Mouse (Mus musculus) kidney, postnatal 4 days (tissue): ENCODE measurements around the gene Clptm1l.

Source experiments
- DNase-seq, 2 experiments: peaks; one replicate each; pipeline ENCODE4 v3.0.0; 2021; ENCODE audit warnings: mixed read lengths in 2 of 2

Clptm1l gene

DNA sequence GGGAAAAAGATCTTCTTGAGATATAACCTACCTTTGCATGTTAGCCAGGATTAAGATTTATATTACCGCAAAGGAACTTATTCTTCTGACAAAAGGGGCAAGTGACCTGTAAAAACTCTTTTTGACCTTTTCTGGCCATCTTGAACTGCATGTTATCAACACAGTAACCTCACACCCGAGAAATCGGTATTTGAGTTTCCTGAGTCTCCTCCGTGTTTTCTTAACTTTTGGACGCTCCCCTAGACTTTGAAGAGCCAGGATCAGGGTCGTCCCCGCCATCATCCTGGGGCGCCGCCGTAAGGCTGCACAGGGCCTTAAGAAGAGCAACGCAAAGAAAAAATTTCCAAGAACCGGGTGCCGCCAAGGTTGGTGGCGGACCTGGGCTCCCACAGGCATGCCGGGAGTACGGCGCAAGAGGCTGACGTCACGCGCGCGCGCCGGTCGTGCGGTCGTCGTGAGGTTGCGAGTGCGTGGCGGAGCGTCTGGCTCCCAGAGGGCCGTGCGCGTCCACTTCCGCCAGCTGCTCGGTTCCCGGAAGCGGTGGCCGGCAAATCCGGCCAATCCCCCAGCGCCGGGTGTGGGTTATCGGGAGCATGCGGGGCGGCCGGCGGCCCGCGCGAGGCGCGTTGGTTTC is at the start of gene Clptm1l:
Gene Clptm1l, plus strand, starts transcription at position 485 of the 634 bp plus-strand sequence.
- DNase-seq, result peak; percentile 98 to 99

DNA sequence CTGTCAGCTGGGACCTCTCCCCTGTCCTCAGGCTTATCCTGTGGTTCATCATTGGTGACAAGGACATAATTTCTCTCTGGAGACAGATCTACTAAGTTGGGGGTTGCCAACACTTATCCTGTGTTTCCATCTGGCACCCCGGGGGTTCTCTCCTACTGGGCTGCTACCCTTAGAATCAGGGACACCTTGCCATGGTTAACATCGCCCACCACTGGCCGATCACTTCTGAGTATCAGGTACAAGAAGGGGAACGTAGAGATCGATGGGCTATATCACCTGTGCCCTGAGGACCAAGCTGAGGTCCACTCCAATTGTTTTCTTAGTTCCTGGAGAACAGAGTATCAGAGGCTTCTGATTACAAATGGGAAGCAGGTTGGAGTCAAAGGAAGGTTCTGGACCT is 39.6 kb upstream of the Clptm1l start:
- DNase-seq, result no peak

DNA sequence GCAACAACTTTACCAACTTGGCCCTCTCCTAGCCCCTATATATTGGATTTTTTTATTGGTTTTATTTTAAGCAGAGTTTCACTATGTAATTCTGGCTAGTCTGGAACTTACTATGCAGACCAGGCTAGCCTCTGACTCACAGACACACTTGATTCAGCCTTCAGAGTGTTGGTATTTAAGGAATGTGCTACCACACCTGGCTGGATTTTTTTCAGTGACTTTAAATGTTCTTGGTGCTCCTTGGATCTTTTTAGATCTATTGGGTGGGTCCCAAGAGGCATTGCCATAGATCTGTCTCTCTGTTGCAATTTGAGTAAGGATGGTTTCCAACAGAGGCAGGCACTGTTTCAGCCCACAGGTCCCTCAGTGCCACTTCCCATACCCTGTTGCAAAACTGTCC is 28.8 kb upstream of the Clptm1l start:
- no peak for DNase-seq

DNA sequence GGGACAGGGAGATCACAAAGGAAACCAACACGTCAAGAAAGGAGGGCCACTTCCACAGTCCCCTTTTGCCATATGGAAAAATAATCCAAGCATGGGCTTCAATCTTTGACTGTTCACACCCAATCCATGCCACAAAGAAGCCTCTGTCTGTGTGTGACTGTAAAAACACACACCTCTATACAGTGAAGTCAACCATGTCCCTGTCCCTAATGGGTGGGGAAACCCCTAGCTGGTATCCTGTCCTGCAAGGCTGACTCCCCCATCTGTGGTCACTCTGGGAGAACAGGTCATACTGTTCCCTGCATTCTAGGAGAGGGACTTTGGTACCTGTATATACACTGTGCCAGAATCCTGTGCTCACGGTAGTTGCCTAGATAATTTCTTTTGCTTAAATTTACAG is 26.5 kb upstream of the Clptm1l start:
- peak in 1 of 2 experiments; percentile 2 for DNase-seq

DNA sequence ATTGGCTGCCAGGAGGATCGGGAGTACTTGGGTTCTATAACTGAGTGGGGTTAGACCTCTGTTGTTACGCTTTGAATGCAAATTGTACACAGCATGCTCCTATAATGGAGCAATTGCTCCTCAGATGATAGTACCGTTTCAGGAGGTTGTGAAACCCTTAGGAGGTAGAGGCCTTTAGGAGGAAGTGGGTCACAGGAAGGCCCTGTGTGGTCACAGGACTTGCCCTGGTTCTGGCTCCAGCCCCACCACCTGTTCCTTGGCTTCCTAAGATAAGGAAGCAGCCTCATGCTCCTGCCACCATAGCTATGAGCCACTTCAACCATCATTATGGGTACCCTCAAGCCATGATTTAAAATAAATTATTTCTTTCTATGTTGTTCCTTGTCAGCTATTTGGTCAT is 12.3 kb upstream of the Clptm1l start:
- DNase-seq, result no peak

DNA sequence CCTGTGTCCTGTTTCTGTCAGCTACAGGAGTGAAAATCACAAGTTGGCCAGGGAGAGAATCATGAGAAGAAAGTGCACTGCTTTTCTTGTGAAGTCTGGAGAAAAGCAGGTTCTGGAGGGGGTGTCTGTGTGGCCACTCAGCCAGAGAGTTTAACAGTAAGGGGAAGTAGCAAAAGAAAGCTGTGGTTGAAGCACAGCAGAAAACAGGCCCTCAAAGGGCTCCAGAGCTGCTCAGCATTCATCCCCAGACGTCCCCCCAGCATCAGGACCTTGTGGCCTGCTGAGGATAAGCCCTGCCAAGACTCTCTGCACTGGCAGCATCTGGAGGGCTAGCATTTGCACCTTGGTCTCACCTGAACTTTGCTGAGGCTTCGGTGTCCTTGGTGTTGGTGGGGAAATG is 11.3 kb upstream of the Clptm1l start:
- DNase-seq, result no peak

DNA sequence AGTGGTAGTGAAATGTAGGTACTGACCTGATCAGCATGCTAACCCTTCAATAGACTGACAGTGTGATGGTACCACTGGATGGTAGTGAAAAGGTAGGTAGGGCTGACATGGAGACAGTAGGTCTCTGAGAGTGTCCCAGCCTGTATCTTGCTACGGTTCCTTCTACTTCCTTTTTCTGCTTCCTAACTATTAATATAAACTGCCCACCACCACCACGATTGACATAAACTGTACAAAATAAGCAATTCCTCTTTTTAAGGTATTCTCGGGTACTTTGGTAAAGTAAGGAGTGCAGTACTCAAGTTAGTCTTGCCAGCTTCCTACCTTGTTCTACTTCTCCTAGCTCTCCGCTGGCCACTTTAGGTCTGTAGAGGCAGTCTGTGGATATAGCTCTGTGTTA is 7.5 kb upstream of the Clptm1l start:
- no peak for DNase-seq

DNA sequence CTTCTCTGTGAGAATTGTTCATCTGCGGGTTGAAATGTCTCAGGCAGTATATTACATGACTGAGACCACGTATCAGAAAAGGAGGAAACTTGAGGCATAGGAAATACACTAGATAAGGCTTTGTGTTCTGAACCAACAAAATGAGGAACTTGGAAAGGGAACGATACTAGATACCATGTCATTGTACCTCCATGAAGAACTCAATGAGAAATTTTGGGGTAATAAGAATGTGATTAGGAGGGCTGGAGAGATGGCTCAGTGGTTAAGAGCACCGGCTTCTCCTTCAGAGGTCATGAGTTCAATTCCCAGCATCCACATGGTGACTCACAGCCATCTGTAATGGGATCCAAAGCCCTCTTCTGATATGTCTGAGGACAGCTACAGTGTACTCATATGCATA is 3.6 kb upstream of the Clptm1l start:
- DNase-seq, result no peak

DNA sequence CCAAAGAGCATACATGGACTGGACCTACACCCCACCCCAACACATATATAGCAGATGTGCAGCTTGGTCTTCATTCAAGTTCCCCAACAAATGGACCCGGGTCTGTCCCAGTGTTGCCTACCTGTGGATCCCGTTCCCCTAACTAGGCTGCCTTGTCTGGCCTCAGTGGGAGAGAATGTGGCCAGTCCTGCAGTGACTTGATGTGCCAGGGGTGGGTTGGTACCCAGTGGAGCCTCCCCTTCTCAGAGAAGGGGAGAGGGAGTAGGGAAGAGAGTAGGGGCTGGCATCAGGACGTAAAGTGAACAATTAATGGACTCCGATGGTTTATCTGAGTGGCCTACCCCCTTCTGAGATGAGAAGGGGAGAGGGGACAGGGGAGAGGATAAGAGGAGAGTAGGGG is 760 bp upstream of the Clptm1l start:
- DNase-seq, result no peak

DNA sequence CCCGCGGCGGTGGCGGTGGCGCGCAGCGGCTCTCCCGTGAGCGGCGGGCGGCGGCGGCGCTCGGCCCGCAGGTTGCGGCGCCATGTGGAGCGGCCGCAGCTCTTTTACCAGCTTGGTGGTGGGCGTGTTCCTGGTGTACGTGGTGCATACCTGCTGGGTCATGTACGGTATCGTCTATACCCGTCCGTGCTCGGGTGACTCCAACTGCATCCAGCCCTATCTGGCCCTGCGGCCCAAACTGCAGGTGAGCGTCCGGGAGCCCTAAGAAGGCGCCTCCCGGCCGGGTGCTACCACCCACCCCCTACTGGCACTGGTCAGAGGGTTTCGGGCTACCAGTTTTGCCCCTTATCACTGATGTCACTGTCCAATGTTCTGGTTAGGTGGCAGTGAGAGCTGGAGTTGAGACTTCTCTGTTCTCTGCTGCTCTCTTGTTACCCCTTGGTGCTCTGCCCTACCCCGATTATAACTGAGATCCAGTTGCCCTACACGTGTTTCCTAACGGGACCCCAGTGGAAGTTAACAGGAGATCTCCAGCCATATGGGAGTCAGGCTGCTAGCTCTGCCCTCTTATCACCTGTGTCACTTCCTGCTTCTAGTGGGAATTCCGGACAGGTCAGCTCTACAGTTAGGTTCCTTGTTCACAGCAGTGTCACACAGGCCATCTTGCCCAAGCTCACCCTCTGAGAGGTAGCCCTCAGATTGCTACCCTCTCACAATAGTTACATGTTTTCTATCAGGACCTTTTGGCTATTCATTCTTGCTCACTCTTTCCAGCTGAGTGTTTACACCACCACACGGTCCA is 551 bp downstream of the Clptm1l start:
- DNase-seq, result no peak

DNA sequence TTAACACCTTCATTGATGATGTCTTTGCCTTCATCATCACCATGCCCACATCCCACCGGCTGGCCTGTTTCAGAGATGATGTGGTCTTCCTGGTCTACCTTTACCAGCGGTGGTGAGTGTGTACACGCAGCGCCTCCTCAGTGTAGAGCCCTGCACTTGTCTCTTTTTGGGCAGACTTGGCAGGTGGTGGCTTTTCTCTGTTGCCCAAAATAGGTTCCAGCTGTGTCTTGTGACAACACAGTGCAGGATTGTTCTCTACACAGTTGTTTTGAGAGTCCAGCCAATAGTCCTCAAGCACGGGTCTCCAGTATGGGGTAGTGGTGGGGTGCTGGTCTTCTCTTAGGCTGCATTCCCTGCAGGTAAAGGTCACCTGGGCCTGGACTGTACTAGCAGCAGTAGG is 14.6 kb downstream of the Clptm1l start:
- no peak for DNase-seq

DNA sequence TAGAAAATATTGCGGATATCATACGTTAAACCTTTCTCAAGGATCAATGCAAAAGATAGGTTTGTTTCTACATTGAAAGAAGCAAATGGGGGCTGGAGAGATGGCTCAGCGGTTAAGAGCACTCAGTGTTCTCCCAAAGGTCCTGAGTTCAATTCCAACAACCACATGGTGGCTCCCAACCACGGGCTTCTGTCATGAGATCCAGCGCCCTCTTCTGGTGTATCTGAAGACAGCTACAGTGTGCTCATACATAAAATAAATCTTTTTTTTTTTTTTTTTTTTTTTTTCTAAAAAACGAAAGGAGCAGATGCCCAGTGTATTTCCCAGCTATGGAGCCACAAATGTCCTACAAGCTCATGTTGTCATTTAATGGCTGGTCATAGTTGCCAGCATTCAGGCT is 16.8 kb downstream of the Clptm1l start:
- DNase-seq, result no peak

DNA sequence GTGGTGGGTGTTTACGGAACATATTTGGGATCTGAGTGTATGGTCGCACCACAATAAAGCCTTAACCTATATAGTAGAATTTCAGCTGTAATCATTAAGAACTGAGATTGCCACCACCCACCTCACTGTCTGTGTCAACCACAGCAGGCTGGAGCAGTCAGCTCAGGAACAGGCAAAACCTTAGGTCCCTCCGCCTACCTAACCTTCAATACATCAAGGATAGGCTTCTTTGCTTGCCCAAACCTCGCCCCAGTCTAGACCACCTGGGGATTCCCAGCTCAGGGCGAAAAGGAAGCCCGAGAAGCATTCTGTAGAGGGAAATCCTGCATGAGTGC is 22.6 kb downstream of the Clptm1l start:
- no peak for DNase-seq

DNA sequence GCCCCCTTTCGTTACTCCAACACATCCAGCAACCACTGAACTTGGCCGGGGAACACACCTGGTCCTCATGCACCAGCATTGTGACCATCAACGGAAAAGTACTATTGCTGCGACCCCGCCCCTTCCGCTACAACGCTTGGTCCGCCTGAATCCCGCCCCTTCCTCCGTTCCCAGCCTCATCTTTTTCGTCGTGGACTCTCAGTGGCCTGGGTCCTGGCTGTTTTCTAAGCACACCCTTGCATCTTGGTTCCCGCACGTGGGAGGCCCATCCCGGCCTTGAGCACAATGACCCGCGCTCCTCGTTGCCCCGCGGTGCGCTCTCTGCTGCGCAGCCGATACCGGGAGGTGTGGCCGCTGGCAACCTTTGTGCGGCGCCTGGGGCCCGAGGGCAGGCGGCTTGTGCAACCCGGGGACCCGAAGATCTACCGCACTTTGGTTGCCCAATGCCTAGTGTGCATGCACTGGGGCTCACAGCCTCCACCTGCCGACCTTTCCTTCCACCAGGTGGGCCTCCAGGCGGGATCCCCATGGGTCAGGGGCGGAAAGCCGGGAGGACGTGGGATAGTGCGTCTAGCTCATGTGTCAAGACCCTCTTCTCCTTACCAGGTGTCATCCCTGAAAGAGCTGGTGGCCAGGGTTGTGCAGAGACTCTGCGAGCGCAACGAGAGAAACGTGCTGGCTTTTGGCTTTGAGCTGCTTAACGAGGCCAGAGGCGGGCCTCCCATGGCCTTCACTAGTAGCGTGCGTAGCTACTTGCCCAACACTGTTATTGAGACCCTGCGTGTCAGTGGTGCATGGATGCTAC is 23.1 kb downstream of the Clptm1l start, which contains the start of gene Tert:
Gene Tert, plus strand, starts transcription at position 167 of the 805 bp plus-strand sequence.
- peak; percentile 73 to 84 for DNase-seq

DNA sequence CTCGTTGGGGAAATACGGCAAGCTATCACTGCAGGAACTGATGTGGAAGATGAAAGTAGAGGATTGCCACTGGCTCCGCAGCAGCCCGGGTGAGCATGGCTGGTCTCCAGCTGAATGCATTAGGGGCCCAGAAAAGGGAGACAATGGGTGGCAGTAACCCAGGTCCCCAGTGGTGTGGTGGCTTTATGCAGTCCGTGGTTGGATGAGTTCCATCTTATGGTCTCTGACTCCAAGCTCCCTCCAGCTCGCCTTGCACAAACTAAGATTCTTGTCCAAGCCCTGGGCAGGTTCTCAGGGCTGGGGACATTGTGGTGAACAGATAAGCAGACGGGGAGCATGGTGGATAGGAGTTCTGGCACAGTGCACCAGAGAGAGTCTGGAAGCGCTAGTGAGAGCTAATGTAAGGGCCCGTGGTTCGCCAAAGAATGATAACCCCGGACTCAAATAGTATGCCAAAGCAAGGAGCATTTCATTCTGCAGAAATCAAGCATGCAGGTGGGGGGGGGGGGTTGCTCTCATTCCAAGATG is 24.8 kb downstream of the Clptm1l start:
- no peak for DNase-seq

DNA sequence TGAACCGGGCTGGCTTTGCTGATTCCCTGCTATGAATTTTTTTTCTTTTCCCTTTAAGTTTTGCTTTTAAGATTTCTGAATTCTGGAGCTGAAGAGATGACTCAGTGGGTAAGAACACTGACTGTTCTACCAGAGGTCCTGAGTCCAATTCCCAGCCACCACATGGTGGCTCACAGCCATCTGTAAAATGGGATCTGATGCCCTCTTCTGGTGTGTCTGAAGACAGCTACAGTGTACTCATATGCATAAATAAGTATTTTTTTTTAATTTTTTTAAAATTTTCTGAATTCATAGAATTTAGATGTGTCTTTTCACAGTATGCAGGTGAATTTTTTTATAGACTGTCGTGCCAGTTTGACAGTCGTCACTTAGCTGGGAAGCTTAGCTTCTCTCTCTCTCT is 28.0 kb downstream of the Clptm1l start:
- DNase-seq, result no peak

DNA sequence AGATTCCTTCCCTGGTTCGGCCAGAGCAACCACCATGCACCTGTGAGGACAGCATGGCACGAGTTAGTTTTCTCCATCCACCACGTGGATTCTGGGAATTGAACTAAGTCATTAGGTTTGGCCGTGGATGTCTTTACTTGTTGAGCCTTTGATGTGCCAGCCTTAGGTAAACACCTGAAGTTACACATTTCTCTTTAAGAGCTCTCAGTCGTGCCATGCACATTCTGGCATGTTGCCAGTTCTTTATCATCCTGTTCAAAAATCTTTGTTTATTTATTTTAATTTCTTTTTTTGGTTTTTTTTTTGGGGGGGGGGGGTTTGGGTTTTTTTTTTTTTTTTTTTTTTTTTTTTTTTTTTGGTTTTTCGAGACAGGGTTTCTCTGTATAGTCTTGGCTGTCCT is 34.0 kb downstream of the Clptm1l start:
- DNase-seq, result no peak

DNA sequence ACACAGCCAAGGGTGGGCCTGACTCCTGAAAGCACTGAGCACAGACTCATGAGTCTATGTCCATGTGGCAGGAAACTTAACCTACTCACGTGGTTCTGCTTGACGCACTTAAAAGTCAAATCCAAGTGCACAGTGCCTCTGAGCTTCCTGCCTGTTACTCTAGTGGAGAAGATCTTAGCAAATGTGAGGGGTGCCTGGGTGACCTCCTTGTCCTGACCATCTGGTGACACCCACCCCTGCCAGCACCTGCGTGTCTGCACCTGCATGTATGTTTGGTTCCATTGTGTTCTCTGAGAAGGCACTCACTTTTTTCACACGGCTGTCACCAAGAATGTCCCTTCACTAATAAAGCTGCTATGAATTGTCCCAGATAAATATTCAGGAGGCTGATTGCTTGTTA is 37.5 kb downstream of the Clptm1l start:
- no peak for DNase-seq

DNA sequence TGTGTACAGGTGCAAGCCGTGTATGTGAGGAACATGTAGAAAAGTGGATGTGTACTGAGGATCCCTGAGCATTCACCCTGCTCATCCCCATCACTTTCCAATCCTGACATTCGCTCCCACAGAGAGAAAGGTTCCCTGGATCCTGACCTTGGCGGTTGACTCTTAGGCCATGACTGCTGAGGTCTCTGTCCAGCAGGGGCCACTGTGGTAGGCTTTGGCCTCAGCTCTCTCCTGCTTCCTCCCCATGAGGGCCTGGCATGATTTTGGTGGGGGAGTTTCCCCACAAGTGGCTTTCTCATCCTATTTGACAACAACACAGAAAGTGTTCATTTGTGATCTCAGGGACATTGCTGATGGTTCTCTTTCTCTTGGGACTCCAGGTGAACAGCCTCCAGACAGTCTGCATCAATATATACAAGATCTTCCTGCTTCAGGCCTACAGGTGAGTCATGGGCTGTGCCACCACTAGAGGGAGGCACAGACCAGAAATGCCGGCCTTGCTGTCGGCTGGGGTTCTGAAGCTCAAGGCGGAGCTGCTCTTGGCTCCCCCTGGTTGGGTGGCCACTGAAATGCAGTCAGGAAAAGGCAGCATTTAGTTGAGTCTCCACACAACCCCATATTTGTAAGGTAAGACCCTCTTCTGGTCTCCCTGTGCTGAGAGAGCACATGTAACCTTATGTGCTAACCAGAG is 42.7 kb downstream of the Clptm1l start:
- peak; percentile 75 to 86 for DNase-seq

DNA sequence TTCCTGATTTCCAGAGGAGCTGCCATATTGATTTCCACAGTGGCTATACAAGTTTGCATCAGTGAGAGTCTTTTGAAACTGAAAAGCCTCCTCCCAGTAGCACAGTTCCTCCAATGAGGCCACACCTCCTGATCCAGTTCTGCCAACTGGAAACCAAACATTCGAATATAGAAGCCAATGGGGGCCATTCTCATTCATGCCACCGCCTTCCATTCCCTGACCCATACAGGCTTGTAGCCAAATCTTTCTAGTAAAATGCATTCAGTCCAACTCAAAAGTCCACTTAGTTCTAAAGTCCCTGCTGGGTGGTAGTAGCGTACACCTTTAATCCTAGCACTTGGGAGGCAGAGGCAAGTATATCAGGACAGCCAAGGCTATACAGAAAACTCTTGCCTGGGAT is 49.5 kb downstream of the Clptm1l start:
- DNase-seq, result no peak

DNA sequence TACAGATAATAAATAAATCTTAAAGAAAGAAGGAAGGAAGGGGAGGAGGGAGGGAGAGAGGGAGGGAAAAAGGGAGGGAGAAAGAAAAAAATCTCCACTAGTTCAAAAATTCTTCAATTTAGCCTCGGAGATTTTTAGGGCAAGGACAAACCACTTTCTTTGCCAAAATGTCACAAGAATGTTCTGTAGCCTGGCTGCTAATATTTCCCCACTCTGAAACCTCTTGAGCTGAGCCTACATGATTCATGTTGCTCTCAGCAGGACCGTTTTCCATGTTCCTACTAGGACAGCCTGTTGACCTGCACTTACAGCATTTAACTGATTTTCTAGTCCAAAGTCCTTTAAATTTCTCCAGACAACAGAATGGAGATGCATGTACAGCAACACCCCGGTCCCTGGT is 51.2 kb downstream of the Clptm1l start:
- DNase-seq, result no peak

DNA sequence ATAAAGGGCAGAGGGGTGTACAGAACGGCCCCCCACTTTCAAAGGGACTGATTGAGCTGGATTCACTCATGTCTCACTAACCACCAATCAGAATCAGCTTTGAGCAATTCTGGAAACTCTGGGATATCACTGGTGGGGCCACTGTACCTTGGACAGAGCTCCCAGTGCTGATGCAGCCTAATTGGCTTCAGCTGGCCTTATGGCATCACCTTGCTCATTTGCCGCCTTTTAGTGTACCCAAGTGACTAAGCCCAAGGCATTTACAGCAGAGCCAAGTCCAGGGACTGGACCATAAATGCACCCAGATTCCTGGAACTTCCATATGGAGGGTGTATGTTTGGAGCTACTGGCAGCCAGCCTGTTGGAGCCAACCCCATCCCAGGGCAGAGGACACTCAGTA is 55.1 kb downstream of the Clptm1l start:
- peak in 1 of 2 experiments; percentile 21 for DNase-seq

DNA sequence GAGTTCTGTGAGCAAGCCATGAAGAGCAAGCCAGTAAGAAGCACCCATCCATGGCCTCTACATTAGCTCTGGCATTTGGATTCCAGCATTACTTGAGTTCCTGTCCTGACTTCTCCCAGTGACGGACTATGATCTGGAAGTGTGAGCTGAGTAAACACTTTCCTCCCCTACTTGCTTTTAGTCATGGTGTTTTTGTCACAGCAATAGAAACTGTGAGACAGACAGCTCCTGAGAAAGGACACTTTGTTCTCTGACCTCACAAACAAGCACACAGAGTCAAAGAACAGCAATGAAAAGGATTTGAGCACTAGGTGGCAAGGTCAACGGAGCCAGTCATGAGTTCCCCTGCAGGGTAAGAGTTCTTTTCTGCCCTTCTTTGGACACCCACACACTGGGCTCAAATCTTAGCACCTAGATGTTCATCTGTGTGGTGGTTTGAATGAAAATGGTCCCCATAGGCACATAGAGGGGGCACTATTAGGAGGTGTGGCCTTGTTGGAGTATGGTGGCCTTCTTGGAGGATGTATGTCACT is 56.4 kb downstream of the Clptm1l start:
- no peak for DNase-seq
